Mouse (Mus musculus) megakaryocyte, embryonic 14.5 days (primary cell): ENCODE results near the gene Mast4.

Experiments used
- FLI1 ChIP-seq: IDR thresholded peaks from 2 replicates; pipeline ENCODE4 v1.6.1; 2012; ENCODE audit warnings: low read length, inconsistent platforms, mixed read lengths
- GATA1 ChIP-seq: IDR thresholded peaks from 3 replicates; pipeline ENCODE4 v1.6.1; 2012; ENCODE audit warnings: mixed read lengths, low read length, inconsistent platforms, borderline replicate concordance

GRCm38 (mm10) chr13:102779275-102779674 lies 555.0 kb downstream of the Mast4 start:
- no peak for TF ChIP-seq GATA1
- TF ChIP-seq FLI1 = no peak
